Mouse (Mus musculus) liver, postnatal 0 days (tissue): ENCODE measurements around the gene Klhl8.

Source experiments
- CTCF ChIP-seq: sonication (generic); IDR thresholded peaks from 2 replicates; pipeline ENCODE4 v1.5.1; 2016; ENCODE audit warnings: antibody characterized with exemption, low read depth
- EP300 ChIP-seq: IDR thresholded peaks from 2 replicates; pipeline ENCODE4 v1.6.1; 2016; ENCODE audit warnings: antibody characterized with exemption, low read depth, mild to moderate bottlenecking

DNA sequence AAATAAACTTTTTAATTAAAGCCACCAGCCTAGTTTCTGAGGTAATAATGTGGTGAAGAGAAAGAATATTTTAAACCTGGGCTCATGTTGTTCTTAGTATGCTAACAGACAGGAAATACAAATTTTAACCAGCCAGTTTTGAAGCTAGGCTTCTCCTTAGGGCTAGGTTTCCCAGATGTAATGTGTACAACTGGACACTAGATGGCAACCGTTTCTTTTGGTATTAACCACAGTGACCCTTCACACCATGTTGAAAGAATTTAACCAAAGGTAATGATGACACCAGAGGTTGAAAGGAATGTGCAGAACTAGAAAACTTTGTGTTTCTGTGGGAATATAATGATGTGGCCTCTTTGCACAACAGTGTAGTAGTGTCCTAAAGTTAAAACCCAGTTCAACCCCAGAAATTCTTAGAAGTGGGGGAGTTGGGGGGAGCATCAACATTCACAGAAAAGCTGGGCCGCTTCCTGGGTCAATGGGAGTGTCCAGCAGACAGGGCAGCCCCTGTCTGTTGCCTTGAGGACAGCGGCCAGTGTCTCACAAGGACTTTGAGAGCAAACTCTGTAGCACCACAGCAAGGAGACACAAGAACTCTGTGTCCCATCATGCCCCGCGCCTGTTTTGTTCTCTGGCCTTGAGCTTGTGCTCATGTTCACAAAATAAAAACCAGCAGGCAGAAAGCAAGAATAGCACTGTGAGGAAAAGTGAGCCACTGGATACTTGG lies 54.6 kb downstream of the Klhl8 start:
- TF ChIP-seq CTCF: peak; percentile 80
- no peak for TF ChIP-seq EP300
